Mouse (Mus musculus): Measurements from ENCODE around the gene Chmp2a. TPM values are rescaled to one million over a fixed set of nuclear protein-coding genes. Genes with fewer than 3 reads are reported as not detected.

Chmp2a gene
- polyA plus RNA-seq, 1 experiment from 2014 or later, result 148 TPM

DNA sequence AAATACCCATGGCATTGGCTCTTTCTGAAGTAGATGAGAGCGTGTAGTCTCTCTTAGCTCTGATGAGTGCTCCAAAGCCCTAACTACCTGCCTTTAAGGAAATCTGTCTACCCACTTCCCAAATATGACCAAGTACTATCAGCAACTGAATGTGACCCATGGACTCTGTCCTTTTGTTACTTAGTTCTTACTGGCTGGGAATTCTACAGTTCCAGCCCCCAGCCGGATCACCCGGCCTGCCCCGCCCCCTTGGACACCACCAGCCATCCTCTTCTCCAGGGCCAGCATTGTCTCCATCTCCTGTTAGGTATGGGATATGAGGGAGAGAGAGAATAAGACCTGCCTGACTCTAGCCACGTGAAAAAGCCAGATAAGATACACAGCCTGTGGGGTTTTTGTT lies 36.6 kb downstream of the Chmp2a start, which contains the start of gene Slc27a5:
TSS of gene Slc27a5 (minus strand) at position 140 of the 400 bp plus-strand sequence.
- H3K4me2 ChIP-seq (replicated peaks; ENCODE audit: low read depth, low read length), result no peak within 1 kb of the TSS
- no peaks in the 10 kb centered on the region for H3K9me3 ChIP-seq (ENCODE audit: control insufficient read depth, low read length)
- H3K36me3 ChIP-seq (ENCODE audit: control insufficient read depth, insufficient read depth, low read length), result no peaks in the 10 kb centered on the region
- H3K27me3 ChIP-seq (ENCODE audit: control insufficient read depth, insufficient read depth, low read length), result no peaks in the 10 kb centered on the region
- H3K4me1 ChIP-seq (ENCODE audit: control insufficient read depth, insufficient read depth, low read length), result no peaks in the 10 kb centered on the region
- H3K9ac ChIP-seq (ENCODE audit: low read depth, low read length), result no peak within 1 kb of the TSS
- no peak for ATAC-seq (ENCODE audit: low FRiP score, low TSS enrichment)
- WGBS, result 76% methylated on average over 5 of the region's 5 CpGs
- no peak within 1 kb of the TSS for H3K27ac ChIP-seq (ENCODE audit: low read depth, low read length)
- H3K4me3 ChIP-seq (ENCODE audit: low read length), result no peak within 1 kb of the TSS

- no peaks in the 10 kb centered on the region for H3K4me1 ChIP-seq (ENCODE audit: control insufficient read depth, insufficient read depth, low read length)
- H3K27ac ChIP-seq (ENCODE audit: low read depth, low read length), result no peak overlapping the region
- H3K9me3 ChIP-seq (ENCODE audit: control insufficient read depth, low read length), result no peaks in the 10 kb centered on the region
- H3K36me3 ChIP-seq (ENCODE audit: control insufficient read depth, insufficient read depth, low read length), result no peaks in the 10 kb centered on the region
- H3K27me3 ChIP-seq (ENCODE audit: control insufficient read depth, insufficient read depth, low read length), result no peaks in the 10 kb centered on the region
- ATAC-seq (ENCODE audit: low FRiP score, low TSS enrichment), result no peak
- no peak overlapping the region for H3K4me2 ChIP-seq (replicated peaks; ENCODE audit: low read depth, low read length)
- WGBS, result 66% methylated on average over 5 of the region's 5 CpGs
- H3K4me3 ChIP-seq (ENCODE audit: low read length), result no peak overlapping the region
- no peak overlapping the region for H3K9ac ChIP-seq (ENCODE audit: low read depth, low read length)
Measured at GRCm38 (mm10) chr7:12997230-12997629, 37.4 kb downstream of the Chmp2a start.

DNA sequence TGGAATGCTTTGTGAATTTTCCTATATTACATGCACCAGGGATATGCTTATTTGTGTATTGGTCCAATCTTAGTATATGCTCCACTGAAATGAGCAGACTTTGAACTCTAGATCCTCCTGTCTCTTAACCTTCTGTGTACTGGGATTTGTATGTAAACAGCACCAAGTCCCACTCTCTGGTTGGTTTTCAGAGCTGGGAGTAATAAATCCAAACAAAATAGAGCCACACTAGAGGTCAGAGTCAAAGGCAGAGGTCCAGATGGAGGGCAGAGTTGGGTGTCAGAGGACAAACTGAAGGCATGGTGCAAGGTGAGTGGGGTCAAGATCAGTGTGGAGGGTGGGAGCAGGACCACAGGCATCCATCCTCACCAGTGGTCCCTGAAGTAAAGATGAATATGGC lies 38.7 kb downstream of the Chmp2a start:
- no peak overlapping the region for H3K27ac ChIP-seq (ENCODE audit: low read depth, low read length)
- H3K9ac ChIP-seq (ENCODE audit: low read depth, low read length), result no peak overlapping the region
- no peak for ATAC-seq (ENCODE audit: low FRiP score, low TSS enrichment)
- H3K9me3 ChIP-seq (ENCODE audit: control insufficient read depth, low read length), result no peaks in the 10 kb centered on the region
- H3K4me2 ChIP-seq (replicated peaks; ENCODE audit: low read depth, low read length), result no peak overlapping the region
- H3K36me3 ChIP-seq (ENCODE audit: control insufficient read depth, insufficient read depth, low read length), result no peaks in the 10 kb centered on the region
- no peaks in the 10 kb centered on the region for H3K4me1 ChIP-seq (ENCODE audit: control insufficient read depth, insufficient read depth, low read length)
- no peaks in the 10 kb centered on the region for H3K27me3 ChIP-seq (ENCODE audit: control insufficient read depth, insufficient read depth, low read length)
- no peak overlapping the region for H3K4me3 ChIP-seq (ENCODE audit: low read length)

- H3K36me3 ChIP-seq (ENCODE audit: control insufficient read depth, insufficient read depth, low read length), result no peaks in the 10 kb centered on the region
- no peaks in the 10 kb centered on the region for H3K4me1 ChIP-seq (ENCODE audit: control insufficient read depth, insufficient read depth, low read length)
- H3K4me3 ChIP-seq (ENCODE audit: low read length), result no peak overlapping the region
- no peak overlapping the region for H3K9ac ChIP-seq (ENCODE audit: low read depth, low read length)
- no peak overlapping the region for H3K4me2 ChIP-seq (replicated peaks; ENCODE audit: low read depth, low read length)
- no peak overlapping the region for H3K27ac ChIP-seq (ENCODE audit: low read depth, low read length)
- H3K9me3 ChIP-seq (ENCODE audit: control insufficient read depth, low read length), result no peaks in the 10 kb centered on the region
- WGBS, result 85% methylated on average over 10 of the region's 10 CpGs
- ATAC-seq (ENCODE audit: low FRiP score, low TSS enrichment), result no peak
- H3K27me3 ChIP-seq (ENCODE audit: control insufficient read depth, insufficient read depth, low read length), result no peaks in the 10 kb centered on the region
Measured at GRCm38 (mm10) chr7:12993148-12993547, 41.5 kb downstream of the Chmp2a start.

DNA sequence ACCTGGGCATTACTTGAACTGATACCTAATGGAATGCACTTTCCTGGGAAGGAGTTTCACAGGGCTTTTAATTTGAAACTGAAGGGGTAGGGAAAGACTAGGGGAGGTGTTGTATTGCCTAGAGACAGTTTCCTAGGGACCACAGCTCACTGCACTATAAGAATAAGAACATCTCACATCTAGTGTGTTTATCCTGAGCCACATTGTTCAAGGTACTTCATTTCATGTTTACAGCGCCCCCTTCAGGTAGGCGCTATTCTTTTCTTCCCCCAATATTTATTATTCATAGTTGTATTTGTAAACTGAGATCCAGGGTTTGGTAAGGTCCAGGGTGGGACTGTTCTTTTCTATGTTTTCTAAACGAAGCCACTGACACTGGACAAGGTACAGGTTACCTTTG lies 42.4 kb downstream of the Chmp2a start:
- no peaks in the 10 kb centered on the region for H3K27me3 ChIP-seq (ENCODE audit: control insufficient read depth, insufficient read depth, low read length)
- ATAC-seq (ENCODE audit: low FRiP score, low TSS enrichment), result no peak
- H3K36me3 ChIP-seq (ENCODE audit: control insufficient read depth, insufficient read depth, low read length), result no peaks in the 10 kb centered on the region
- no peak overlapping the region for H3K9ac ChIP-seq (ENCODE audit: low read depth, low read length)
- 10% methylated on average over 3 of the region's 3 CpGs for WGBS
- H3K9me3 ChIP-seq (ENCODE audit: control insufficient read depth, low read length), result no peaks in the 10 kb centered on the region
- H3K27ac ChIP-seq (ENCODE audit: low read depth, low read length), result no peak overlapping the region
- H3K4me2 ChIP-seq (replicated peaks; ENCODE audit: low read depth, low read length), result no peak overlapping the region
- no peaks in the 10 kb centered on the region for H3K4me1 ChIP-seq (ENCODE audit: control insufficient read depth, insufficient read depth, low read length)
- H3K4me3 ChIP-seq (ENCODE audit: low read length), result no peak overlapping the region

DNA sequence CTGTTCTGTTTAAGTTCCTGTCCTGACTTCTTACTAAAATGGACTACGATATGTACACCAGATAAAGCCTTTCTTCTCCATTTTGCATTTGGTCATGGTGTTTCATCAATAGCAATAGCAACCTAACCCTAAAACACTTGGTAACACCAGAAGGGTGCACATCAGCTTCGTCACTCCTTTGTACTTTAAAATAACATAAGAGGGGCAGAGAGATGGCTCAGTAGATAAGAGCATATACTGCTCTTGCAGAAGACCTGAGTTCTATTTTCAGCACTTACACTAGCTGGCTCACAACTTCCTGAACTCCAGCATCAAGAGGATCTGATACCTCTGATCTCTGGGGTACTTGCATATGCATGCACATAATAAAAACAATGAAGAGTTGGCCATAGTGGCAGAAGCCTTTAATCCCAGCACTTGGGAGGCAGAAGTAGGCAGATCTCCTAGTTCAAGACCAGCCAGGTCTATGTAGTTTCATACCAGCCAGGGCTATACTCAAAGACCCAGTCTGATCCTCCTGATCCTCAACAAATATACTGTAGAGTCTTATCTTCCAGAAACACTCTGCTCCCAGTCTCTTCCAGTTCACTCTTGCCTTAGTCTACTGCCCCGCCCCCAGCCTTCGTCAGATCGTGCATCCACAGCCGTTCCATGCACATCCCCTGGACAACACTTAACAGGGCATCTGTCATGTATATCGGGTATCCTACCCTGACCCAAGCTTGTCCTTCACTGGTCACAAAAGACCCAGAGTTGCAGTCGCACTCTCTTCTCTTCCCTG lies 47.0 kb downstream of the Chmp2a start:
- Histone ChIP-seq H3K36me3 (ENCODE audit: control insufficient read depth, insufficient read depth, low read length) (no peaks in the 10 kb centered on the region), H3K27me3 (ENCODE audit: control insufficient read depth, insufficient read depth, low read length) (no peaks in the 10 kb centered on the region), H3K4me2 (replicated peaks; ENCODE audit: low read depth, low read length) (no peak overlapping the region), H3K9me3 (ENCODE audit: control insufficient read depth, low read length) (no peaks in the 10 kb centered on the region), H3K27ac (ENCODE audit: low read depth, low read length) (no peak overlapping the region), H3K4me1 (ENCODE audit: control insufficient read depth, insufficient read depth, low read length) (no peaks in the 10 kb centered on the region), H3K9ac (ENCODE audit: low read depth, low read length) (no peak overlapping the region), H3K4me3 (ENCODE audit: low read length) (no peak overlapping the region)
- 84% methylated on average over 8 of the region's 8 CpGs for WGBS
- no peak for ATAC-seq (ENCODE audit: low FRiP score, low TSS enrichment)

- WGBS, result 94% methylated on average over 8 of the region's 8 CpGs
- H3K4me1 ChIP-seq (ENCODE audit: control insufficient read depth, insufficient read depth, low read length), result no peaks in the 10 kb centered on the region
- H3K9ac ChIP-seq (ENCODE audit: low read depth, low read length), result no peak overlapping the region
- H3K36me3 ChIP-seq (ENCODE audit: control insufficient read depth, insufficient read depth, low read length), result no peaks in the 10 kb centered on the region; the same call in 1 of the 2 replicates
- ATAC-seq (ENCODE audit: low FRiP score, low TSS enrichment), result no peak
- H3K4me2 ChIP-seq (replicated peaks; ENCODE audit: low read depth, low read length), result no peak overlapping the region
- no peaks in the 10 kb centered on the region for H3K9me3 ChIP-seq (ENCODE audit: control insufficient read depth, low read length)
- H3K27me3 ChIP-seq (ENCODE audit: control insufficient read depth, insufficient read depth, low read length), result no peaks in the 10 kb centered on the region
- no peak overlapping the region for H3K4me3 ChIP-seq (ENCODE audit: low read length)
- H3K27ac ChIP-seq (ENCODE audit: low read depth, low read length), result no peak overlapping the region
Measured at GRCm38 (mm10) chr7:12986906-12987305, 47.7 kb downstream of the Chmp2a start.

DNA sequence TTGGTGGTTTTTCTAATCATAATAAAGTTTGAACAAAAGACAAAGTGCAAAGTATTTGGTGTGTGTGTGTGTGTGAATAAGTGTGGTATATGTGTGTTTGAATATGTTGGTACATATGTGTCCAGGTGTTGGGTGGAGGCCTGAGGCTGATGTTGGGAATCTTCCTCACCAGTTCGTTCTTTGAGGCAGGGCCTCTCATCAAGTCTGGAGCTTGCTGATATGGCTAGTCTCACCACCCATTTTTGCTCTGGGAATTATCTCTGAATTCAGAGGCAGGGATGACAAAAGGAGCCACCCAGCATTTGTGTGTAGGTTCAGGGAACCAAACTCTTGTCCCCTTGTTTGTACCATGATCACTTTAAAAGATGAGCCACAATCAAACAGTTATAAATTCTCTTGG lies 48.9 kb downstream of the Chmp2a start:
- Histone ChIP-seq H3K4me3 (ENCODE audit: low read length) (no peak overlapping the region), H3K4me1 (ENCODE audit: control insufficient read depth, insufficient read depth, low read length) (no peaks in the 10 kb centered on the region), H3K9me3 (ENCODE audit: control insufficient read depth, low read length) (no peaks in the 10 kb centered on the region), H3K27me3 (ENCODE audit: control insufficient read depth, insufficient read depth, low read length) (no peaks in the 10 kb centered on the region), H3K9ac (ENCODE audit: low read depth, low read length) (no peak overlapping the region), H3K4me2 (replicated peaks; ENCODE audit: low read depth, low read length) (no peak overlapping the region), H3K27ac (ENCODE audit: low read depth, low read length) (no peak overlapping the region), H3K36me3 (ENCODE audit: control insufficient read depth, insufficient read depth, low read length) (no peaks in the 10 kb centered on the region; the same call in 1 of the 2 replicates)
- WGBS, result 89% methylated on average over 1 of the region's 1 CpGs
- ATAC-seq (ENCODE audit: low FRiP score, low TSS enrichment), result no peak
